Mouse (Mus musculus): ENCODE data around the gene Hsd3b2. TPM values are rescaled to one million over a fixed set of nuclear protein-coding genes. Genes with fewer than 3 reads are reported as not detected.
"Not testable (repeated sequence)": the region's sequence is repeated elsewhere in the genome, so short reads cannot be mapped to it uniquely, and the experiment has no call there.

Hsd3b2 gene
- polyA plus RNA-seq (2015; fragmentation: Nextera tagmentation; extraction: Ambion mirVana) = 0.10 TPM in 1 of 2 replicates, not detected in the other

GRCm38 (mm10) chr3:98724376-98724775, at the start of gene Hsd3b2:
Gene Hsd3b2, minus strand, starts transcription at chr3:98724543.
- H3K4me1 ChIP-seq = no peaks in the 10 kb centered on the region
- no peaks in the 10 kb centered on the region for H3K36me3 ChIP-seq
- H3K27ac ChIP-seq = no peak within 1 kb of the TSS
- no peak within 1 kb of the TSS for H3K4me3 ChIP-seq
- H3K9ac ChIP-seq = no peak within 1 kb of the TSS
- H3K4me2 ChIP-seq = no peak within 1 kb of the TSS
- H3K27me3 ChIP-seq = no peaks in the 10 kb centered on the region
- 73% methylated on average over 1 of the region's 1 CpGs for WGBS
- no peak for ATAC-seq (ENCODE audit: insufficient number of reproducible peaks, low FRiP score, low TSS enrichment, low read depth)
- H3K9me3 ChIP-seq = no peaks in the 10 kb centered on the region

- H3K4me2 ChIP-seq = no peak overlapping the region
- H3K9me3 ChIP-seq = no peaks in the 10 kb centered on the region
- no peaks in the 10 kb centered on the region for H3K27me3 ChIP-seq
- ATAC-seq (ENCODE audit: insufficient number of reproducible peaks, low FRiP score, low TSS enrichment, low read depth) = no peak
- no peaks in the 10 kb centered on the region for H3K36me3 ChIP-seq
- H3K4me1 ChIP-seq = no peaks in the 10 kb centered on the region
- H3K9ac ChIP-seq = no peak overlapping the region
- no peak overlapping the region for H3K27ac ChIP-seq
- H3K4me3 ChIP-seq = no peak overlapping the region
These were observed 39.8 kb upstream of the Hsd3b2 start for GRCm38 (mm10) chr3:98764155-98764554.

GRCm38 (mm10) chr3:98756836-98757235, 32.5 kb upstream of the Hsd3b2 start:
- 80% methylated on average over 3 of the region's 3 CpGs for WGBS
- H3K4me1 ChIP-seq = no peaks in the 10 kb centered on the region
- no peaks in the 10 kb centered on the region for H3K27me3 ChIP-seq
- no peak overlapping the region for H3K9ac ChIP-seq
- no peak overlapping the region for H3K4me2 ChIP-seq
- H3K27ac ChIP-seq = no peak overlapping the region
- H3K4me3 ChIP-seq = no peak overlapping the region
- H3K9me3 ChIP-seq = no peaks in the 10 kb centered on the region
- ATAC-seq (ENCODE audit: insufficient number of reproducible peaks, low FRiP score, low TSS enrichment, low read depth) = no peak
- no peaks in the 10 kb centered on the region for H3K36me3 ChIP-seq

- Histone ChIP-seq H3K4me1 (no peaks in the 10 kb centered on the region), H3K27ac (no peak overlapping the region), H3K4me2 (no peak overlapping the region), H3K9me3 (no peaks in the 10 kb centered on the region), H3K4me3 (no peak overlapping the region), H3K9ac (no peak overlapping the region), H3K27me3 (no peaks in the 10 kb centered on the region), H3K36me3 (no peaks in the 10 kb centered on the region)
- no peak for ATAC-seq (ENCODE audit: insufficient number of reproducible peaks, low FRiP score, low TSS enrichment, low read depth)
- 67% methylated on average over 2 of the region's 2 CpGs for WGBS
These were observed 27.8 kb upstream of the Hsd3b2 start for GRCm38 (mm10) chr3:98752171-98752570.

GRCm38 (mm10) chr3:98741043-98741442, 16.7 kb upstream of the Hsd3b2 start:
- ATAC-seq (ENCODE audit: insufficient number of reproducible peaks, low FRiP score, low TSS enrichment, low read depth) = not testable (repeated sequence)

GRCm38 (mm10) chr3:98734340-98734739, 10.0 kb upstream of the Hsd3b2 start:
- Histone ChIP-seq H3K36me3 (no peaks in the 10 kb centered on the region), H3K27me3 (no peaks in the 10 kb centered on the region), H3K4me1 (no peaks in the 10 kb centered on the region), H3K9me3 (no peaks in the 10 kb centered on the region), H3K9ac (no peak overlapping the region), H3K27ac (no peak overlapping the region), H3K4me3 (no peak overlapping the region), H3K4me2 (no peak overlapping the region)
- 68% methylated on average over 4 of the region's 4 CpGs for WGBS
- no peak for ATAC-seq (ENCODE audit: insufficient number of reproducible peaks, low FRiP score, low TSS enrichment, low read depth)

More at GRCm38 (mm10) chr3:98741043-98741442, 16.7 kb upstream of the Hsd3b2 start:
- WGBS = 52% methylated on average over 1 of the region's 1 CpGs
- H3K9ac ChIP-seq, H3K27ac ChIP-seq, H3K4me2 ChIP-seq, H3K4me1 ChIP-seq, H3K4me3 ChIP-seq, H3K27me3 ChIP-seq, H3K36me3 ChIP-seq, H3K9me3 ChIP-seq: not testable (repeated sequence)

- H3K27me3 ChIP-seq = no peaks in the 10 kb centered on the region
- H3K9me3 ChIP-seq = no peaks in the 10 kb centered on the region
- H3K36me3 ChIP-seq = no peaks in the 10 kb centered on the region
- ATAC-seq (ENCODE audit: insufficient number of reproducible peaks, low FRiP score, low TSS enrichment, low read depth) = no peak
- WGBS = 70% methylated on average over 2 of the region's 2 CpGs
- no peak overlapping the region for H3K4me2 ChIP-seq
- H3K27ac ChIP-seq = no peak overlapping the region
- no peak overlapping the region for H3K4me3 ChIP-seq
- no peaks in the 10 kb centered on the region for H3K4me1 ChIP-seq
- no peak overlapping the region for H3K9ac ChIP-seq
These were observed 9.4 kb upstream of the Hsd3b2 start for GRCm38 (mm10) chr3:98733724-98734123.

- Histone ChIP-seq H3K27ac (no peak overlapping the region), H3K4me2 (no peak overlapping the region), H3K9ac (no peak overlapping the region), H3K36me3 (no peaks in the 10 kb centered on the region), H3K4me3 (no peak overlapping the region), H3K27me3 (no peaks in the 10 kb centered on the region), H3K9me3 (no peaks in the 10 kb centered on the region), H3K4me1 (no peaks in the 10 kb centered on the region)
- ATAC-seq (ENCODE audit: insufficient number of reproducible peaks, low FRiP score, low TSS enrichment, low read depth) = no peak
- 80% methylated on average over 2 of the region's 2 CpGs for WGBS
These were observed 1.9 kb upstream of the Hsd3b2 start for GRCm38 (mm10) chr3:98726281-98726680.

- Histone ChIP-seq H3K27ac (no peak overlapping the region), H3K4me3 (no peak overlapping the region), H3K36me3 (no peaks in the 10 kb centered on the region), H3K9me3 (no peaks in the 10 kb centered on the region), H3K27me3 (no peaks in the 10 kb centered on the region), H3K4me2 (no peak overlapping the region), H3K9ac (no peak overlapping the region), H3K4me1 (no peaks in the 10 kb centered on the region)
- no peak for ATAC-seq (ENCODE audit: insufficient number of reproducible peaks, low FRiP score, low TSS enrichment, low read depth)
These were observed 3.6 kb downstream of the Hsd3b2 start for GRCm38 (mm10) chr3:98720740-98721139.

GRCm38 (mm10) chr3:98682401-98682800, 41.9 kb downstream of the Hsd3b2 start:
- no peak for ATAC-seq (ENCODE audit: insufficient number of reproducible peaks, low FRiP score, low TSS enrichment, low read depth)
- Histone ChIP-seq H3K4me3 (no peak overlapping the region), H3K27me3 (no peaks in the 10 kb centered on the region), H3K9me3 (no peaks in the 10 kb centered on the region), H3K4me1 (no peaks in the 10 kb centered on the region), H3K27ac (no peak overlapping the region), H3K4me2 (no peak overlapping the region), H3K9ac (no peak overlapping the region), H3K36me3 (no peaks in the 10 kb centered on the region)
- WGBS = 76% methylated on average over 1 of the region's 1 CpGs

GRCm38 (mm10) chr3:98680786-98681185, 43.6 kb downstream of the Hsd3b2 start:
- Histone ChIP-seq H3K4me3 (no peak overlapping the region), H3K27me3 (no peaks in the 10 kb centered on the region), H3K9ac (no peak overlapping the region), H3K36me3 (no peaks in the 10 kb centered on the region), H3K4me2 (no peak overlapping the region), H3K9me3 (no peaks in the 10 kb centered on the region), H3K27ac (no peak overlapping the region), H3K4me1 (no peaks in the 10 kb centered on the region)
- ATAC-seq (ENCODE audit: insufficient number of reproducible peaks, low FRiP score, low TSS enrichment, low read depth) = no peak
